Mouse (Mus musculus) retina, postnatal 1 day (tissue): ENCODE data around the gene Rapgef2.
"Not testable (repeated sequence)": the region's sequence is repeated elsewhere in the genome, so short reads cannot be mapped to it uniquely, and the experiment has no call there.

Source experiments
- DNase-seq: peaks from one replicate; pipeline ENCODE4 v3.0.0-alpha.2; 2012

Rapgef2 gene

DNA sequence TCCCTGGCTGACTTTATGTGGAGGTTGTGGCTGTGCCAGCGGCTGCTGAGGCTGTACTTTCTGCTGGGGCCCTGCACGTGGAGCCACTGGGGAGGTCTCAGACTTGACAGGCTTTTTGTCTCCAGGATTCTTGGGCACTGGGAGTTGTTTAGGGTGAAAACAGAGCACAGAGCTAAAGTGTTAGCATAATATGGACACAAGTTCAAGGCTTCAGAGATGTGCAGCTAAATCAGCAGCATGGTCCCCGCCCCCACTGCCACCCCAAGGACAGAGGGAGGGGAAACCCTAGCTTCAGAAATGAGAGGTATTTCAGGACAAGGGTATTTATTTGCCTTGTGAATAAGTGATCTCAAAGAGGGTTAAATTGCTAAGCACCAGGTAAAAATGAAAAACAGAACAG, 207.2 kb downstream of the Rapgef2 start:
- no peak for DNase-seq

DNA sequence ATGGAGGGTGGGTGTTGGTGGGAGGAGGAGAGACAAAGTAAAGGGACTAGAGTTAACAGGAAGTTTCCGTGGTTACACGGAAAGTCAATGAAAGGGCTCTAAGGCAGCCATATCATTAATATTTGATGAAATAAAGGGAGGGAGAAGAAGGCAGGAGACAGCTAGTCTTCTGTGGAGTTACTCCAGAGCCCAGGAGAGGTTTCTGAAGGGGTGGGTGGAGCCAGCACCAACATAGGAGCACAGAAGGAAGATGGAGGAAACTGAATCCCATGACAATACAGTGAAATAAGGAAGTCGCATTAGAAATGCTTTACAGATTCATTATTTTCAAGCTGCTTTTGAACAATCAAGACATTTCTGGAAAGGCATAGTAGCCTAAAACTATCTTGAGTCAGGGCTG, 211.3 kb downstream of the Rapgef2 start:
- no peak for DNase-seq

DNA sequence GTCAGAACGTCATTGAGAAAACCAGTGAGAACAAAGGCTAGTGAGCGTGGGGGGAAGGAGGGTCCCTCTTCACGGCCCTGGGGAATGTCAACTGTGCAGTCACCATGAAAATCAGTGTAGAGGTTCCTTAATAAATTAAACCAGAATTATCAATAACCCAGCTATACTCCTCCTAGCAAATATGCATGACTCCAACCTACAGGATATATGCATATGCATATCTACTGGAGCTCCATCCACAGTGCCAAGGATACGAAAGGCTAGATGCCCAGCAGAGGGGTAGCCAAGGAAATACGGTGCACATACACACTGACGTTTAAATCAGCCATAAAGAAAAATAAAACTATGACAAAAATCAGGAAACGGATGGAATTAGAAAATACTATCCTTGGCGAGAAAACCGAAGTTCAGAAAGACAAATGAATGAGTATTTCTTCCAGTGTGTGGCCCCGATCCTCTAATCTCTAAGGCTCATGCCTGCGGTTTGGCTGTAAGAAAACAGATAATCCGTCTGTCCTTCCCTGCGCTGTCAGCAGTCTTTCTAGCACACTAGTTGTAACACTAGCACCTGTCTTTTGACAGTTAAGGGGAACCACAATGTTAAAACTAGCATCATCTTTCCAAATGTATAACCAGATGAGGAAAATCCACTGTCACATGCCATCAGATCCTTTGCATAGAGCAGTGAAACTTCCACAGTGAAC, 212.6 kb downstream of the Rapgef2 start:
- no peak for DNase-seq

DNA sequence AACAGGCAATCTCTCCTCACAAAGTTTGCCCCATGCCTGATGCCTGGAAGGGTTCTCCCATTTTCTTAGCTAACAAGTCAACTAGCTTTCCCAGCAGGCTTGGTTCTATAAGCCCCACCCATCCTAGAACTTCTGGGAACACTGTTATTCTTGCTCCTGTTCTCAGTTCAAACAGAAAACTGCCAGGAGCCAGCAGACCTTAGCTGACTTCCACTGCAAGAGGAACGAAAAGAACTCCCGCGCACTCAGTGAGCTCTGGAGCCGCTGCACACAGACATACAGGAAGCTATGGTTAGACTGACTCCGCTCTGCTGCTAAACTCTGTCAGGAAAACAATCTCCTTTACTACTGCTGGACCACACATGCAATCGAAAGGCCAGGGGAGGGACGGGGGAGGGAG, 214.8 kb downstream of the Rapgef2 start:
- peak; percentile 2 for DNase-seq

DNA sequence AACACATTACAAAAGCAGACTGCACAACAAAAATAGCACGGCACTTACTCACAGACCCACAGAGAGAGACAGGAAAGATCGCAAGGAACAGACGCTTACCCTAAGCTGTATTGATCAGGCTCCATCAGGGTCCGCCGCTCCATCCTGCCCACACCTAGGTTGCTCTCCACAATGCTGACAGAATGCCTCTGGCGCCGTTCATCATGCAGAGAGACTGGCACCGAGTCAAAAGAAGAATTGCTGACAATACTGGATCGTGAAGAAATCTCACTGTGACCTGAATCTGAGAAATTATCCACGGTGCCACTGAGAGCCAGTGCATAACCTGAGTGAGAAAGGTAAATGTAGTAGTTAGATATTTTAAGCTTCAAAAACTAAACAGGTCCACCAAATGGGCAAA, 216.4 kb downstream of the Rapgef2 start:
- no peak for DNase-seq

DNA sequence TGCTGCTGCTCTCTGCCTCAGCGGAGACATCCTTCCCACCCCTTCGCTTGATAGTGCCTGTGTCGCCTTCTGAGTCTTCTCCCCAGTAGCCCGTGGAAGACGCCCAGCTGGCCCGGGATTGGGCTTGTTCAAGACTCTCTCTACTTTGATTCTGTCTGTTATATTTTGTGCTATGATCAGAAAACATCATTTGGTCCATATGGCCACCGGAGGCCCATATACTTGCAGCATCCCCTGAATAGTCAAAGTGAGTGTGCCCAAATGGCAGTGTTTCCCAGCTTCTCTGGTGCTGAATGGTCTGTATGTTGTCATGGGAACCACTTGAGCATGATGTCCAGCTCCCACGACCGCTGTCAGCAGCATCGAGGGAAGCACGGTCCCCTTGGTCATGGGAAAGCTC, 217.3 kb downstream of the Rapgef2 start:
- no peak for DNase-seq

DNA sequence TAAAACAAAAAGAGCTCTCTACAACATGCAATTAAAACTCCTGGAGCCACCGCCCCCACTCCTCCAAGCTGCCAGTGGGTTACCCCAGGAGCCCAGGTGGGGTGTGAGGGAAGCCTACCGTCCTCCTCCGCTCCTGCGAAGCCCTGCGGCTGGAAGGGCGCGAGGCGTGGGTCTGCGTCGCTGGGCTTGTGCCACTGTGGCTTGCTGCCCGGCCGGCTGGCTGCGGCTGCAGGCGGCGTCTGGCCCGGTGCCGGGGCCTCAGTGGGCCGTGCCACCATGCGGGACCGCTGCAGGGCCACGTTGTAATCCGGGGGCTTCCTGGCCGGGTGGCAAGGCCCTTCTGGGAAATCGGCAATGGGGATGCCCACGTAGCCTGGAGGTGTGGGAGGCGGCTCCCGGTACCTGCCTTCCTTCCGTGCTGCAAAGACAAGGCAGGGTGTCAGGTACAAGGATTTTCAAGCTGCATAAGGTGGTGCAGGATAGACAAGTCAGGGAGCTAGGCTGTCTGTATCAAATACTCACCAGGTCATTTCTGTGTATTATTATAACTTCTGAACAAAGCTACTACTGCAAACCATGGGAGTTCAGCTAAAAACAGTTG, 219.8 kb downstream of the Rapgef2 start:
- no peak for DNase-seq

DNA sequence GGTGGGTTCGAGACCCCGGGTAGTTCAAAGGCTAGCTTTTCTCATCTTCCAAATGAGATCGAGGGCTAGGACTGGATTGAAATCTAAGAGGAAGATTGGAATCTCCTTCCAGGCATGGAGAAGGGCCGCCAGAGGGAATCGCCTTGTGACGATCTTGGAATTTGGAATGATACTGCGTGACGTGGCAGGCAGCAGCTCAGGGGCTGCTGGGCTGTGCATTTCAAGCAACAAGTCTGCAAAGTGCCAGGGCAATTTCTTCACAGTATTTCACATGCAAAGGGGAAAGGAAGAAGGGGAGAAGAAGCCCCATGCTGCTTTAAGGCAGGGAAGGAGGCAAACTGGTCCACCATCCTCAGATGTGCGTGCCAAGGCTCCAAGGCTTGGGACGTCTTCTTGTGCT, 222.2 kb downstream of the Rapgef2 start:
- no peak for DNase-seq

DNA sequence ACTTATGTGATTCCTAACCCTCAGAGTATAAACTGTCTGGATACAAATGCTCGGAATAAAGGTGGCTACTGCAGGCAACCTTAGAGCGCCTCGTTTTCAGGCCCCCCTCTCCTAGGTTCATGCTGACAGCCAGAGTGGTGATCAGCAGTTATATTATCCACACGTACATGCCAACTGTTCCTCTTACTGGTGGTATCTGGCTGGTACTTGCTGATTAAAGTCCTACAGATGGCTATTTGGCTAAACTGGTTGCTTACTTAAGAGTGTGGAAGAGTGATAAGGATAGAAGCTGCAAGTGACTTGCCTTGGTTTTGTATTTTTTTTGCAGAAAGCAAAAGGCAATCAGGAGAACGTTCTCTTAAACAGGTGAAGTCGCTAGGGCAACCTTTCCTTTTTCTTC, 224.9 kb downstream of the Rapgef2 start:
- DNase-seq: no peak

DNA sequence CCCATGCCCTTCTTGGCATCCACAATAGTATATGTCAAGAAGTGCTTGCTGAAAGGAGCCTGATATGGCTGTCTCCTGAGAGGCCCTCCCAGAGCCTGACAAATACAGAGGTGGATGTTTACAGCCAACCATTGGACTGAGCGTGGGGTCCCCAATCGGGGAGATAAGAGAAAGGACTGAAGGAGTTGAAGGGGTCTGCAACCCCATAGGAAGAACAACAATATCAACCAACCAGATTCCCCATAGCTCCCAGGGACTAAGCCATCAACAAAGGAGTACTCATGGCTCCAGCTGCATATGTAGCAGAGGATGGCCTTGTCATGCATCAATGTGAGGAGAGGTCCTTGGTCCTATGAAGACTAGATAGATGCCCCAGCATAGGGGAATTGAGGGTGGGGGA, 227.8 kb downstream of the Rapgef2 start:
- DNase-seq: not testable (repeated sequence)

DNA sequence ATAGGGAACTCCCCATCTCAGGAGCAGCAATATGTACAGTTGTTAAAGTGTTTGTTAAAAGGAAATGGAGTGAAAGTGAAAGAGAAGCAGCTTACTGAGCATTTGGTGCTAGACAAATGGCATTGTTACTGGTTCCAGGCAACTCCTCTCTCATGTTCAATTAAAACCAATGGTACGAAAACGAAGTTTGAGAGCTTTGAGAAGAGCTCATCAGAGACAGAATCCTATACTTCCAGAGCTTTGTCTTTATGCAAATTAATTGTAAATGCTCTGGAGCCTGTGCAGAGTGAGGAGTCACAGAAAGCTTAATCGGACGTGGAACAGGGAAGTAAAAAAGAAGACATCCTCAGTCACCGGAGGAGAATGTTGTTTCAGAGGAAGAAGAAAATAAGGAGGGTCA, 241.1 kb downstream of the Rapgef2 start:
- peak; percentile 55 for DNase-seq

DNA sequence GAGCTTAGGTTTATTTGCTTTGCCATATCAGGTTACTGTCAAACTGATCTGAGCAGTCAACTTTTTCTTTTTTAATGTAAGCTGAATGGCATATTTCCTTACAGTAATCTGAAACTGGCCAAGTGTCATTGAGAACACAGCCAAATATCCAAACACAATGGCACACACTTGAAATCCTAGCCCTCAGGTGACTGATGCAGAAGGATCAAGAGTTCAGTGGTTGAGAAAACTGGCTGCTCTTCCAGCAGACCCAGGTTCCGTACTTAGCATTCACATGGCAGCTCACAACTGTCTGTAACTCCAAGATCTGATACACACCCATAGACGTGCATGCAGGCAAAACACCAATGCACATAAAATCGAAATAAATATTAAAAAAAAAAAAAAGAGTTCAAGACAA, 243.3 kb downstream of the Rapgef2 start:
- no peak for DNase-seq

DNA sequence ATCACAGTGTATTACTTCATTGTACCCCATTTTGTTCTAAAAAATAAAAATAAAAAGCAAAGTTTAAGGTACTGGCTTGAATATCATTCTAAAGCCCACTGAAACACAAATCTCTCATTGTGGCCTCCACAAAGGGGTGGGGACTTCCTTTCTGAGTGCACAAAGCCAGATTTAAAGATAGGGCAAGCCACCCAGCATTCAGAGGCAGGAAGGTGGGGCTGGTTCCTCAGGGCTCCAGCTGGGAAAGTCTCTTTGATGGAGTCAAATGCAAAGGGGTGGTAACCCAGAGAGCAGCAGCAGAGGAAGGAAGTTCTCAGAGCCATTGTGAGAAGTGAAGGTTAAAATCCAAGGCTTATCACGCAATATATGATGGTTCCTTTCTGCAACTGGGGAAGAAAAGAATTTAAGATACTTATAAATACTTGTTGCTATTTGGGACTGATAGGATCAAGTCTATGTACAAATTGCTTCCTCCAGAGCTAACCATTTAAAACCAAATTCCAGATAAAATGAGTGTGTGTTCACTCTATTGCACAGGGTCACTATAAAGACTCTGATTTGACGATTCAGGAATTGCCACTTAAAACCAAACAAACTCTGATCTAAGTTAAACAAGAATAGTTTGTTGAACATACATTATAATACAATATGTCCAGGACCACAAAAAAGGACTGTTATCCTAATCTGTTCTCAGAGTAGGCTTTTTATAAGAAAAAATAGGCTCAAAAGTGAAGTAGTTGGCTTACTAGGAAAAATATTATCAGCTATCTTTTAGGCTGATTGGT, 246.5 kb downstream of the Rapgef2 start:
- no peak for DNase-seq

DNA sequence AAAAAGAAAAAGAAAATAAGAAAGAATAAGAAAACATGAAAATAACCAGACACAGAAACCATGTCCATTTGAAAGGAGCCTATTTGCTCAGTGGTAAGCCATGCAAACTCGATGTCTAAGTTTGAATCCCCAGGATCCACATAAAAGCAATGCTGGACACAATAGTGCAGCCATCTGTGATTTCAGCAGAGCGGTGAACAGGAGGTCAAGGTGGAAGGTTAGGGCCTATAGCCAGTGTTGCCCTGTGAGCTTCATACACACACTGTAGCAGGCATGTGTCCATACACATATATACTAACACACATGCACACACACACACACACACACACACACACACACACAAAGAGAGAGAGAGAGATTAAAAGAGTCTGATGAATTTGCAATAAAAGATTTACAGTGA, 247.3 kb downstream of the Rapgef2 start:
- DNase-seq: no peak

DNA sequence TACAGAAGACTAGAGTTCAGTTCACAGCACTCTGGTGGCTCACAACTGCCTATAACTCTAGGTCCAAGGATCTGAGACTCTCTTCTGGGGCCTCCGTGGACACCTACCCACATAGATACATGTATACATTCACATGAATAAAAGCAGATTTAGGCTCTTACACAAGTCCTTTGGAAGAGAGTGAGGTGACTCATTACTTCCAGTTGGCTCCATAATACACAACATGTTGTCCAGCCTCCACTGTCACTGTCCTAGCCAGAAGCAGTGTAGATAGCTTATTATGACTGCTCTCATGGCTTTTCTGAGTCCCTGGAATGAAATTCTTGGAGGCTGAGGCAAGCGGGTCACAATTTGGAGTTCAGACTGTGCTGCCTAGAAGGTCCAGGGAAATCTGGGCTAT, 251.9 kb downstream of the Rapgef2 start:
- no peak for DNase-seq

DNA sequence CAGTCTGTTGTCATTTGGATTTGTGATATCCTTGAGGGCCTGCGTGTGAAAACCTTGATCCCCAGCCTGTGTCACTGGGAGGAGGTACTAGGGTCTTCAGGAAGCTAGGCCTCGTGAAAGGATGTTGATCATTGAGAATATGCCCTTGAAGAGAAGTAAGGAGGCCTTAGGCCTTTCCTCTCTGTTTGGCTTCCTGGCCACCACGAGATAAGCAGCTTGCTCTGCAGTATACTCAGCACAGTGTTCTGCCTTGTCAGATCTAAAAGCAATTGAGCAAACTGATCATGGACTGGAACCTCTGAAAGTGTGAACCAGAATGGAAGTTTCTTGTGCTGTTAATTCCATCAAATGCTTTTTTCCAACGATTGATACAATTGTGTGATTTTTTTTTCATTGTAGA, 255.5 kb downstream of the Rapgef2 start:
- DNase-seq: no peak

DNA sequence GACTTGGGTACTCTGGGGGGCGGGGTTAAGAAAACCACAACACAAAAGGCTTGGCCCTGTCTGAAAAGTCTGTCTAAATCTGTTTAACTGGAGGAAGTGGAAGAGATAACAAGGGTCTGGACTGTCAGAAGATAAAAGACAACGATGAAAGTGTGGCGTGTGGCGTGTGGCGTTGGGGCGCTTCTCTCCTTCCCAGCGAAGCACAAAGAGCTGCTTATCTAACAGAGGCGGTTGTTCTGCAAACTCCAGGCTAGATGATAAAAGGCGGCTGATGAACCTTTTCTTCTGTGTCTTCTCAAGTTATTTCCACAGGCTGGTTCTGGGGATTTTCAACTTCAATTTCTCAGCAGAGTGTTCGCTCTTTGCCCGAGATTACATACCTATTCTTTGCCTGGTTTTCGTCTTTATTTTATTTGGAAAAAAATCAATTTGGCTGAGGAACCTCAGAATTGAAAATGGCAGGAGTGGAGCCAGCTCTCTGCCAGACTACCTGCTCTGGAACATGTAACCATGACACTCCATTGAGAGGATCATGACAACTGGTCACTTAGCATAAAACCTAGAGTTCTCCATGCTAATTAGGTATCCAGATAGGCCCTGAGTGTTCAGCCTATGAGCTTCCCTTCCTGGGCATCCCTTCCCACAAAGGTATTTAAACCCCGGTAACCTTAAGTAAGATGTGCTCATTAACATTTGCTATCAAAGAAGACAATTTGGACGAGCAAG, 258.0 kb downstream of the Rapgef2 start:
- DNase-seq: no peak

DNA sequence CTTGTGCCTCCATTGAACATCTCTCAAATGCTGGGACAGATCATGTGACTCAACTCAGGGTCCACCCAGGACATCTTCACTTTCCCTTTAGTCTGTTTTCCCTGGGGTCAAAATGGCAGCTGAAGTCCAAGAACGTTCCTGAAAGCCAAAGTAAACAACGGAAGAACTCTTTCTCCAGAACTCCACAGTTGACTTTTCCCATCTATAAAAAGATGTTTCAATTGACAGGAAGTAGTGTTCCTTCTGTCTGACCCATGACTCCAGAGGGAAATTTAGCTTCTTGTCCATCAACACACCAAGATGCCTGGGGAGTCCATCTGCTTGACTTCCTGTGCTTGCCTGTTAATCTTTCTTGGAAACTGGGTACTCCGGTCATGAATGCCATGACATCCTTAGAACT, 260.3 kb downstream of the Rapgef2 start:
- no peak for DNase-seq

DNA sequence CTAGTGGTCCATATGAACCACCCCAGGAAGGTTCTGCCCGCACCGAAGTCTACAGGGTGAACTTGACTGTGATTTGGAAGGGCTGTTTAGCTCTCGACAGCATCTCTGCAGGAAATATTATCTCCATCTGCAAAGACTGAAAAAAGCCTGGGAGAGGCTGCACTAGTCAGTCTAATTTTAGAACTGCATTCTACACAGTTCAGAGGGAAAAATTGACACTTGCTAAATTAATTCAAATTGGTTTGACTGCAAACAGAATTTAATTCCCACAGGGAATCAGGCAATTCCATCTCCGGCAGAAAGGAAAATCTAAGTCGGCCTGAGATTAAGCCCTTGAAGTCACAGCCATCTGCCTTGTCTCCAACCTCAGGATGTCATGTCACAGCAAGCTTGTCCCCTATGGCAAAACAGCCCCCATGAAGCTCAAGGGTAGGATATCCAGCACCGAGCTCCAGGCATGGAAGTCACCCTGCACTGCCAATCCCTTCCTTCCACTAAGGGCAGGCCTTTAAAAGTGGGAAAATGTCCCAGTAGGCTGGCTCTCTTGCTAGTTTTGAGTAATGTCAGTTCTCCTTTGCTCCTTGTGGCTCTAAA, 262.5 kb downstream of the Rapgef2 start:
- no peak for DNase-seq

DNA sequence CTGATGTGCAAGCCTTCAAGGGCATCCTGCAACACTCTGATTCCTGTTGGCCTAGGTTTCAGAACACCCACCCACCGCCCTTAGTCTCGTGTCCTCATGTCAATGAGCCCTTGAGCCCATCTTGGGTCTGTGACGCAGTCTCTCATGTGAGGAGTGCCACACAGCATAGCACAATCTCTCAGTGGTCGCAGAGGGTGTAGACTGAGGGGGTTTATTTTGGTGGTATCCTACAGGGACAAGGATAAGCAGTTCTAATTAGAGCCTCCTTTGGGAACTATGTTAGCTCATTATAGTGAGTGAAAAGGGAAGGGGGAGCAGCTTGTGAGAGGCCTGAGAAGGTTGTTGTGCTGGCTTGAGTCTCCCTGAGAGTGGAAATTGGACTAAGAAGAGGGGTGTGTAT, 263.6 kb downstream of the Rapgef2 start:
- DNase-seq: no peak

DNA sequence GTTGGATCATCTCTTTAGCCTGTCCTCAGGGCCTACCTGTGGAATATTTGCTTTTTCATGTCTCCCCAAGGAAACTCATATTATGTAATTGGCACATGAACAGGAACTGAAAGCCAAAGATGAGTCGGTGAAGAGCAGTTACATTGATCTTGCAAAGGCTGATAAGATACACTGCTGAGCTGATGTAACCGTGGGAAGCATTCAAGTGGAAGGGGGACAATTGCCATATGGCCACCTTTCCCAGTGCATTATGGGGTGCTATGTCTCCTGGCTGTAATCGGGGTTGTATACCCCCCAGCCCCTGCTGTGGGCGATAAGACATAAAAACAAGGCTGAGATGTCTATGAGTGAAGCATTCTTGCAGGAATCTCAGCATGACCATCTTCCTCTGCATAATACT, 268.9 kb downstream of the Rapgef2 start:
- DNase-seq: no peak

DNA sequence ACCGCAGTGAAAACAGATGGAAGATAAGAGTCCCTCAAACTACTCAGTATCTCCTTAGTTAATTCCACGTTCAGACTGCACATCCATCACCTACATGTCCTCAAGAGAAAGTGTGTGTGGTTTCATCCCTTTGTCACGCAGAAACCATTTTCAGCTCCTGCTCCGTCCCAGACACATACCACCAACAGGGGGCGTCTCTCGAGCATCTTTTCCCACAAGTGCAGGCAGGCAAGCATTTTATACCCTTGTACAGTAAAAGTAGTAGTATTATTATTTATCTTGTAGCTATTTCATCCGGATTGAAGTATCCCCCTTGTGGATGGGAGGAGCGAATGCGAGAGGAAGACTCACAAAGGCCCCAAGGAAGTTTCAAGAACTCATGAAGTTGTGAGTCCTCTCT, 269.5 kb downstream of the Rapgef2 start:
- DNase-seq: no peak
